Mouse (Mus musculus) kidney, adult 2 months (tissue): Measurements from ENCODE around the gene Flot2.

ENCODE experiments used
- CTCF ChIP-seq: fragments of 200-500 bp; conservative IDR thresholded peaks from 2 replicates; pipeline ENCODE4 v1.5.1; 2011; ENCODE audit warnings: low read depth, mild to moderate bottlenecking, control low read depth, low read length, moderate library complexity, mixed read lengths; ENCODE audit not compliant: insufficient read depth, insufficient read length
- POLR2A ChIP-seq: fragments of 200-500 bp; IDR thresholded peaks from one replicate; pipeline ENCODE4 v1.6.1; 2011; ENCODE audit warnings: low read depth, low read length, control low read depth

- TF ChIP-seq POLR2A (no peak), CTCF (no peak)
These were observed 3.7 kb upstream of the Flot2 start for GRCm38 (mm10) chr11:78033931-78034617.
